Mouse (Mus musculus): Measurements from ENCODE around the gene Fto. TPM values are rescaled to one million over a fixed set of nuclear protein-coding genes. Genes with fewer than 3 reads are reported as not detected.

Fto gene
- total and polyA plus RNA-seq, 3 experiments: 12.2 to 50.1 (median 17.3) TPM

DNA sequence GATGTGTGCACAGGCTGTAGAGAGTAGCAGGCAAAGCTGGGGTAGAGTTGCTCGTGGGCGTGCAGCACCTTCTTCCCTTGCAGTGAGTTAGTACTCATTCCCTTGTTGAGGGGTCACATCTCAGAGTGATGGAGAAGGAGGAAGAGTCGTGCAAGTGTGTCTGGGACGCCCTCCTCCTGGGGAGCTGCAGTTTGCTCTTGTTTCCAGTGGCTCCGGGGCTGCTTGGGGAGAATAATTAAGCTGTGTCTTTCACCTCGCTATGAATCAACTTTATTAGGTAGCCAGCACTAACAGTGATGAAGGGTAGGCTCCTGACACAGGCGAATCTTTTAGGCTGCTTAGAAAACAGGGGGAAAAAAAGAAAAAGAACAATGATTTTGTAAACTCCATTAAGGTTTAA lies 203.1 kb downstream of the Fto start:
- Histone ChIP-seq H3K4me3 (ENCODE audit: low read depth, low read length) (no peak overlapping the region), H3K36me3 (replicated peaks) (peaks cover 40% of the 10 kb centered on the region), H3K4me1 (ENCODE audit: insufficient read depth, low read depth, low read length) (no peaks in the 10 kb centered on the region), H3K9me3 (replicated peaks) (no peaks in the 10 kb centered on the region), H3K27me3 (ENCODE audit: insufficient read depth, low read length) (no peaks in the 10 kb centered on the region)
- no peak for ATAC-seq (ENCODE audit: extremely low read depth, insufficient number of reproducible peaks, low FRiP score, poor library complexity, severe bottlenecking)
- no peak for DNase-seq (ENCODE audit: low spot score)
- TF ChIP-seq CTCF (IDR thresholded peaks at IDR 0.05; ENCODE audit: low read depth, low read length) (no peak), GATA2 (IDR thresholded peaks at IDR 0.05; ENCODE audit: borderline replicate concordance, low read depth, low read length) (no peak), TAL1 (conservative IDR thresholded peaks at IDR 0.05; ENCODE audit: low read depth, low read length) (no peak), POLR2AphosphoS5 (IDR thresholded peaks at IDR 0.05; ENCODE audit: insufficient replicate concordance, low read depth, low read length) (no peak), GATA1 (IDR thresholded peaks at IDR 0.05; ENCODE audit: borderline replicate concordance, low read length) (no peak)

GRCm38 (mm10) chr8:91518085-91518484 lies 204.8 kb downstream of the Fto start:
- Histone ChIP-seq H3K4me3 (ENCODE audit: low read depth, low read length) (no peak overlapping the region), H3K4me1 (ENCODE audit: insufficient read depth, low read depth, low read length) (no peaks in the 10 kb centered on the region), H3K36me3 (replicated peaks) (peaks cover 44% of the 10 kb centered on the region), H3K27me3 (ENCODE audit: insufficient read depth, low read length) (no peaks in the 10 kb centered on the region), H3K9me3 (replicated peaks) (no peaks in the 10 kb centered on the region)
- DNase-seq (ENCODE audit: low spot score): no peak
- no peak for ATAC-seq (ENCODE audit: extremely low read depth, insufficient number of reproducible peaks, low FRiP score, poor library complexity, severe bottlenecking)
- TF ChIP-seq GATA1 (IDR thresholded peaks at IDR 0.05; ENCODE audit: borderline replicate concordance, low read length): no peak
- no peak for TF ChIP-seq POLR2AphosphoS5 (IDR thresholded peaks at IDR 0.05; ENCODE audit: insufficient replicate concordance, low read depth, low read length)
- TF ChIP-seq GATA2 (IDR thresholded peaks at IDR 0.05; ENCODE audit: borderline replicate concordance, low read depth, low read length): no peak
- no peak for TF ChIP-seq TAL1 (conservative IDR thresholded peaks at IDR 0.05; ENCODE audit: low read depth, low read length)
- TF ChIP-seq CTCF (IDR thresholded peaks at IDR 0.05; ENCODE audit: low read depth, low read length): no peak

GRCm38 (mm10) chr8:91522201-91522600 lies 208.9 kb downstream of the Fto start:
- TF ChIP-seq TAL1 (conservative IDR thresholded peaks at IDR 0.05; ENCODE audit: low read depth, low read length) (no peak), CTCF (IDR thresholded peaks at IDR 0.05; ENCODE audit: low read depth, low read length) (no peak), POLR2AphosphoS5 (IDR thresholded peaks at IDR 0.05; ENCODE audit: insufficient replicate concordance, low read depth, low read length) (no peak), GATA2 (IDR thresholded peaks at IDR 0.05; ENCODE audit: borderline replicate concordance, low read depth, low read length) (no peak), GATA1 (IDR thresholded peaks at IDR 0.05; ENCODE audit: borderline replicate concordance, low read length) (no peak)
- no peak for ATAC-seq (ENCODE audit: extremely low read depth, insufficient number of reproducible peaks, low FRiP score, poor library complexity, severe bottlenecking)
- peaks cover 58% of the 10 kb centered on the region for H3K36me3 ChIP-seq (replicated peaks)

DNA sequence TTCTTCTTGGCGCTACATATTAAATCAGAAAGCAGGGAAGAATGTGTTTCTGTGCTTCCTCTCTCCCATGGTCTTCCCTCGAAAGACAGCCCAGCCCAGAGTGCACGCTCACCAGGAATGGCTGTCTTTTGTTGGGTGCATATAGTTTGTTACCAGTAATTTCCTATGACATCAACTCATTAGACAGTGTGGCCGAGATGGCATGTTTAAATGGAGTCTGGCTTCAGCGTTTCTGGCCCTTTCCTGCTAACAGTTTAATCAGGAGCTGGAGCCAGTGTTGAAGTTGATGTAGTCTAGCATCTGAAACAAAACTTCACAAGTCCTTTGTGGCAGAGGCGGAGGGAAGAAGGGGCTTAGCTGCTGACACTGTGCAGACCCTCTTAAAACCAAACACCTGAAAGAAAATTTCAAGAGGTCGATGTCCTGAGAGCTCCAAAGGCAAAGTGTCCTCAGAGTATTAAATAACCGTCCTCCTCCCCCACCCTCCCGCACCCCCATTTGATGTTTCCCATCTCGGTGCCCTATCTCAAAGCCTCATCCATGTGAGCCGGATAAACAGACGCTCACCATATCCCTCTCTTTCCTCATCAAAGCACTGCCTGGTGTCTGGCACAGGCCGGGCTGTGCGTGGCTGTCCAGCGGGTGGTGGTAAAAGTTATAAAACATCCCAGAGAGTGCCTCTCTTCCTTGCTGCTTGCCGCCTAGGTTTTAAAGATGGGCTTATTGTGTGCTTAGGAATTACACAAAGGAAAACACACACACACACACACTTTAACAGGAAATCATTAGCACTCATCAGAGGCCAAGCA lies 210.9 kb downstream of the Fto start:
- Histone ChIP-seq H3K27me3 (ENCODE audit: insufficient read depth, low read length) (no peaks in the 10 kb centered on the region), H3K36me3 (replicated peaks) (peaks cover 66% of the 10 kb centered on the region), H3K4me1 (ENCODE audit: insufficient read depth, low read depth, low read length) (no peaks in the 10 kb centered on the region), H3K9me3 (replicated peaks) (no peaks in the 10 kb centered on the region), H3K4me3 (ENCODE audit: low read depth, low read length) (no peak overlapping the region)
- no peak for TF ChIP-seq TAL1 (conservative IDR thresholded peaks at IDR 0.05; ENCODE audit: low read depth, low read length)
- DNase-seq (ENCODE audit: low spot score) (no peak), ATAC-seq (ENCODE audit: extremely low read depth, insufficient number of reproducible peaks, low FRiP score, poor library complexity, severe bottlenecking) (no peak)

More at GRCm38 (mm10) chr8:91522201-91522600, 208.9 kb downstream of the Fto start:
- no peaks in the 10 kb centered on the region for H3K27me3 ChIP-seq (ENCODE audit: insufficient read depth, low read length)
- H3K9me3 ChIP-seq (replicated peaks): no peaks in the 10 kb centered on the region
- no peak overlapping the region for H3K4me3 ChIP-seq (ENCODE audit: low read depth, low read length)
- no peak for DNase-seq (ENCODE audit: low spot score)
- no peaks in the 10 kb centered on the region for H3K4me1 ChIP-seq (ENCODE audit: insufficient read depth, low read depth, low read length)

GRCm38 (mm10) chr8:91524865-91525250 lies 211.5 kb downstream of the Fto start:
- H3K9me3 ChIP-seq (replicated peaks): no peaks in the 10 kb centered on the region
- H3K4me3 ChIP-seq (ENCODE audit: low read depth, low read length): no peak overlapping the region
- H3K27me3 ChIP-seq (ENCODE audit: insufficient read depth, low read length): no peaks in the 10 kb centered on the region
- ATAC-seq (ENCODE audit: extremely low read depth, insufficient number of reproducible peaks, low FRiP score, poor library complexity, severe bottlenecking): no peak
- H3K4me1 ChIP-seq (ENCODE audit: insufficient read depth, low read depth, low read length): no peaks in the 10 kb centered on the region
- no peak for DNase-seq (ENCODE audit: low spot score)
- TF ChIP-seq TAL1 (conservative IDR thresholded peaks at IDR 0.05; ENCODE audit: low read depth, low read length) (no peak), POLR2AphosphoS5 (IDR thresholded peaks at IDR 0.05; ENCODE audit: insufficient replicate concordance, low read depth, low read length) (no peak), CTCF (IDR thresholded peaks at IDR 0.05; ENCODE audit: low read depth, low read length) (no peak), GATA2 (IDR thresholded peaks at IDR 0.05; ENCODE audit: borderline replicate concordance, low read depth, low read length) (no peak), GATA1 (IDR thresholded peaks at IDR 0.05; ENCODE audit: borderline replicate concordance, low read length) (no peak)
- peaks cover 67% of the 10 kb centered on the region for H3K36me3 ChIP-seq (replicated peaks)

GRCm38 (mm10) chr8:91525342-91525817 lies 212.1 kb downstream of the Fto start:
- no peak overlapping the region for H3K4me3 ChIP-seq (ENCODE audit: low read depth, low read length)
- ATAC-seq (ENCODE audit: extremely low read depth, insufficient number of reproducible peaks, low FRiP score, poor library complexity, severe bottlenecking): no peak
- no peaks in the 10 kb centered on the region for H3K4me1 ChIP-seq (ENCODE audit: insufficient read depth, low read depth, low read length)
- DNase-seq (ENCODE audit: low spot score): no peak
- H3K36me3 ChIP-seq (replicated peaks): peaks cover 67% of the 10 kb centered on the region
- H3K9me3 ChIP-seq (replicated peaks): no peaks in the 10 kb centered on the region
- no peaks in the 10 kb centered on the region for H3K27me3 ChIP-seq (ENCODE audit: insufficient read depth, low read length)
- no peak for TF ChIP-seq CTCF (IDR thresholded peaks at IDR 0.05; ENCODE audit: low read depth, low read length)
- TF ChIP-seq GATA1 (IDR thresholded peaks at IDR 0.05; ENCODE audit: borderline replicate concordance, low read length): no peak
- no peak for TF ChIP-seq GATA2 (IDR thresholded peaks at IDR 0.05; ENCODE audit: borderline replicate concordance, low read depth, low read length)
- TF ChIP-seq POLR2AphosphoS5 (IDR thresholded peaks at IDR 0.05; ENCODE audit: insufficient replicate concordance, low read depth, low read length): no peak
- no peak for TF ChIP-seq TAL1 (conservative IDR thresholded peaks at IDR 0.05; ENCODE audit: low read depth, low read length)

Measured in G1E (cell line).